Mouse (Mus musculus): ENCODE measurements around the gene Pheta1. TPM values are rescaled to one million over a fixed set of nuclear protein-coding genes. Genes with fewer than 3 reads are reported as not detected.

Pheta1 gene
- polyA plus RNA-seq, 1 experiment from 2014 or later: 43.4 TPM

- no peaks in the 10 kb centered on the region for H3K9me3 ChIP-seq (replicated peaks; ENCODE audit: control insufficient read depth, low read length, poor library complexity, severe bottlenecking)
- peaks cover 31% of the 10 kb centered on the region for H3K4me1 ChIP-seq (ENCODE audit: control insufficient read depth, insufficient read depth, low read length)
- no peak overlapping the region for H3K4me3 ChIP-seq (ENCODE audit: low read depth, low read length)
- no peak for ATAC-seq
- H3K4me2 ChIP-seq (ENCODE audit: low read length): no peak overlapping the region
- WGBS: 85% methylated on average over 5 of the region's 6 CpGs
- H3K27ac ChIP-seq (ENCODE audit: low read length): no peak overlapping the region
- no peaks in the 10 kb centered on the region for H3K36me3 ChIP-seq (ENCODE audit: control insufficient read depth, insufficient read depth, low read length)
- H3K9ac ChIP-seq (ENCODE audit: low read depth, low read length): no peak overlapping the region
- peaks cover 12% of the 10 kb centered on the region for H3K27me3 ChIP-seq (ENCODE audit: control insufficient read depth, insufficient read depth, low read depth, low read length)
Measured at GRCm38 (mm10) chr5:121832376-121833155, 16.2 kb upstream of the Pheta1 start.

- Histone ChIP-seq H3K27me3 (ENCODE audit: control insufficient read depth, insufficient read depth, low read depth, low read length) (peaks cover 15% of the 10 kb centered on the region), H3K9me3 (replicated peaks; ENCODE audit: control insufficient read depth, low read length, poor library complexity, severe bottlenecking) (no peaks in the 10 kb centered on the region), H3K4me3 (ENCODE audit: low read depth, low read length) (no peak overlapping the region), H3K4me2 (ENCODE audit: low read length) (no peak overlapping the region), H3K9ac (ENCODE audit: low read depth, low read length) (no peak overlapping the region), H3K36me3 (ENCODE audit: control insufficient read depth, insufficient read depth, low read length) (no peaks in the 10 kb centered on the region), H3K4me1 (ENCODE audit: control insufficient read depth, insufficient read depth, low read length) (peaks cover 34% of the 10 kb centered on the region), H3K27ac (ENCODE audit: low read length) (no peak overlapping the region)
- ATAC-seq: no peak
- 92% methylated on average over 2 of the region's 2 CpGs for WGBS
Measured at GRCm38 (mm10) chr5:121833159-121833558, 15.6 kb upstream of the Pheta1 start.

- no peak for ATAC-seq
- Histone ChIP-seq H3K27ac (ENCODE audit: low read length) (no peak overlapping the region), H3K9ac (ENCODE audit: low read depth, low read length) (peak overlapping the region; percentile 20; the same call in 1 of the 2 replicates), H3K4me2 (ENCODE audit: low read length) (no peak overlapping the region), H3K36me3 (ENCODE audit: control insufficient read depth, insufficient read depth, low read length) (no peaks in the 10 kb centered on the region), H3K9me3 (replicated peaks; ENCODE audit: control insufficient read depth, low read length, poor library complexity, severe bottlenecking) (no peaks in the 10 kb centered on the region), H3K4me3 (ENCODE audit: low read depth, low read length) (no peak overlapping the region), H3K27me3 (ENCODE audit: control insufficient read depth, insufficient read depth, low read depth, low read length) (peaks cover 15% of the 10 kb centered on the region), H3K4me1 (ENCODE audit: control insufficient read depth, insufficient read depth, low read length) (peaks cover 34% of the 10 kb centered on the region)
- WGBS: 59% methylated on average over 10 of the region's 10 CpGs
Measured at GRCm38 (mm10) chr5:121833572-121834240, 15.1 kb upstream of the Pheta1 start.

GRCm38 (mm10) chr5:121834241-121834606 is 14.6 kb upstream of the Pheta1 start:
- H3K4me2 ChIP-seq (ENCODE audit: low read length): no peak overlapping the region

GRCm38 (mm10) chr5:121834991-121835747 is 13.6 kb upstream of the Pheta1 start:
- Histone ChIP-seq H3K4me2 (ENCODE audit: low read length) (peak overlapping the region; percentile 87), H3K36me3 (ENCODE audit: control insufficient read depth, insufficient read depth, low read length) (no peaks in the 10 kb centered on the region), H3K27ac (ENCODE audit: low read length) (no peak overlapping the region), H3K9ac (ENCODE audit: low read depth, low read length) (peak overlapping the region; percentile 81), H3K4me3 (ENCODE audit: low read depth, low read length) (peak overlapping the region; percentile 82), H3K9me3 (replicated peaks; ENCODE audit: control insufficient read depth, low read length, poor library complexity, severe bottlenecking) (no peaks in the 10 kb centered on the region), H3K4me1 (ENCODE audit: control insufficient read depth, insufficient read depth, low read length) (peaks cover 30% of the 10 kb centered on the region), H3K27me3 (ENCODE audit: control insufficient read depth, insufficient read depth, low read depth, low read length) (peaks cover 21% of the 10 kb centered on the region)
- ATAC-seq: no peak
- 54% methylated on average over 12 of the region's 12 CpGs for WGBS

More at GRCm38 (mm10) chr5:121834241-121834606, 14.6 kb upstream of the Pheta1 start:
- Histone ChIP-seq H3K9ac (ENCODE audit: low read depth, low read length) (no peak overlapping the region), H3K36me3 (ENCODE audit: control insufficient read depth, insufficient read depth, low read length) (no peaks in the 10 kb centered on the region), H3K27ac (ENCODE audit: low read length) (no peak overlapping the region), H3K9me3 (replicated peaks; ENCODE audit: control insufficient read depth, low read length, poor library complexity, severe bottlenecking) (no peaks in the 10 kb centered on the region), H3K4me3 (ENCODE audit: low read depth, low read length) (no peak overlapping the region), H3K4me1 (ENCODE audit: control insufficient read depth, insufficient read depth, low read length) (peaks cover 31% of the 10 kb centered on the region), H3K27me3 (ENCODE audit: control insufficient read depth, insufficient read depth, low read depth, low read length) (peaks cover 21% of the 10 kb centered on the region)
- no peak for ATAC-seq
- WGBS: 87% methylated on average over 7 of the region's 7 CpGs

GRCm38 (mm10) chr5:121835949-121836691 is 12.7 kb upstream of the Pheta1 start:
- H3K9me3 ChIP-seq (replicated peaks; ENCODE audit: control insufficient read depth, low read length, poor library complexity, severe bottlenecking): no peaks in the 10 kb centered on the region
- H3K27ac ChIP-seq (ENCODE audit: low read length): 0 out of 2 replicates have a peak overlapping the region, but pooled peaks have one; percentile 36
- H3K4me1 ChIP-seq (ENCODE audit: control insufficient read depth, insufficient read depth, low read length): peaks cover 30% of the 10 kb centered on the region
- H3K36me3 ChIP-seq (ENCODE audit: control insufficient read depth, insufficient read depth, low read length): no peaks in the 10 kb centered on the region
- H3K4me2 ChIP-seq (ENCODE audit: low read length): peak overlapping the region; percentile 87
- ATAC-seq: peak; percentile 0; the same call in 1 of the 2 replicates
- under 1% methylated on average over 50 of the region's 51 CpGs for WGBS
- peak overlapping the region; percentile 82 for H3K4me3 ChIP-seq (ENCODE audit: low read depth, low read length)
- H3K9ac ChIP-seq (ENCODE audit: low read depth, low read length): peak overlapping the region; percentile 81
- peaks cover 21% of the 10 kb centered on the region for H3K27me3 ChIP-seq (ENCODE audit: control insufficient read depth, insufficient read depth, low read depth, low read length)

- Histone ChIP-seq H3K4me3 (ENCODE audit: low read depth, low read length) (peak overlapping the region; percentile 82), H3K27me3 (ENCODE audit: control insufficient read depth, insufficient read depth, low read depth, low read length) (peaks cover 21% of the 10 kb centered on the region), H3K9ac (ENCODE audit: low read depth, low read length) (peak overlapping the region; percentile 81), H3K4me2 (ENCODE audit: low read length) (peak overlapping the region; percentile 87), H3K27ac (ENCODE audit: low read length) (0 out of 2 replicates have a peak overlapping the region, but pooled peaks have one; percentile 36), H3K9me3 (replicated peaks; ENCODE audit: control insufficient read depth, low read length, poor library complexity, severe bottlenecking) (no peaks in the 10 kb centered on the region), H3K36me3 (ENCODE audit: control insufficient read depth, insufficient read depth, low read length) (no peaks in the 10 kb centered on the region), H3K4me1 (ENCODE audit: control insufficient read depth, insufficient read depth, low read length) (peaks cover 30% of the 10 kb centered on the region)
- WGBS: under 1% methylated on average over 67 of the region's 77 CpGs
- ATAC-seq: peak; percentile 59
Measured at GRCm38 (mm10) chr5:121836692-121837415, 11.9 kb upstream of the Pheta1 start.
